Mouse (Mus musculus) megakaryocyte, embryonic 14.5 days (primary cell): ENCODE measurements around the gene Lbx2.

Experiments used
- FLI1 ChIP-seq: IDR thresholded peaks from 2 replicates; pipeline ENCODE4 v1.6.1; 2012; ENCODE audit warnings: low read length, inconsistent platforms, mixed read lengths
- GATA1 ChIP-seq: IDR thresholded peaks from 3 replicates; pipeline ENCODE4 v1.6.1; 2012; ENCODE audit warnings: mixed read lengths, low read length, inconsistent platforms, borderline replicate concordance

DNA sequence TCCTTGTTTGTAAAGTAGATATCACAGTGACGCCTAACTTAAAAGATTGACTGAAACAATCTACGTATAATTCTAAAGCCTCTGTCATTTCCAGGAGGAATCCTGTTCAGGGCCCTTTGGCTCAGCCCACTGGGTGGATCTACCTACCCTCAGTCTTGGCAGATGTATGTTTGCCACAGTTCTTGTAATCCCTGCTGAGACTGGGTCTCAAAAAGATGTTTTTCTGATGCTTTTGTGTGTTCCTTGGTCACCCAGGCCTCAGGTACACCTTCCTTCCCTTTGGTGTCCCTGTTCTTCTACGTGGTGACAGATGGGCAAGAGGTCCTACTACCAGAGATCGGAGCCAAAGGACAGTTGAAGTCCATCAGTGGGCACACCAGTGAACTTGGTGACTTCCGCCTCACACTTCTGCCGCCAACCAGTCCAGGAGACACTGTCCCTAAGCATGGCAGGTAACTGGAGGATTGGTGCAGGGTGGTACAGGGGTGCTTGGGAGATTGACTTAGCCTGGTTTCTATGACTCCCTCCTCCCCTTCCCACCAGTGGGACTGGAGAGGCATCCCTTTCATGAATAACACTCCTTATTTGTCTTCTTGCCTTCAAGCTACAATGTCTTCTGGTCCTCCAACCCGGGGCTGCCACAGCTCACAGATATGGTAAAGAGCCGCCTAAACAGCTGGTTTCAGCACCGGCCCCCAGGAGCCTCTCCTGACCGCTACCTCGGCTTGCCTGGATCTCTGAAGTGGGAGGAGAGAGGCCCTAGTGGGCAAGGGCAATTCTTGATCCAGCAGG lies 30.4 kb downstream of the Lbx2 start:
- TF ChIP-seq GATA1 (no peak), FLI1 (no peak)
